Mouse (Mus musculus): ENCODE results near the gene Mcm8. TPM values are rescaled to one million over a fixed set of nuclear protein-coding genes. Genes with fewer than 3 reads are reported as not detected.

Gene Mcm8
- polyA plus RNA-seq (2012; ENCODE audit: insufficient read depth, insufficient read length, missing spikeins): 3.0 and 3.8 TPM in 2 replicates

DNA sequence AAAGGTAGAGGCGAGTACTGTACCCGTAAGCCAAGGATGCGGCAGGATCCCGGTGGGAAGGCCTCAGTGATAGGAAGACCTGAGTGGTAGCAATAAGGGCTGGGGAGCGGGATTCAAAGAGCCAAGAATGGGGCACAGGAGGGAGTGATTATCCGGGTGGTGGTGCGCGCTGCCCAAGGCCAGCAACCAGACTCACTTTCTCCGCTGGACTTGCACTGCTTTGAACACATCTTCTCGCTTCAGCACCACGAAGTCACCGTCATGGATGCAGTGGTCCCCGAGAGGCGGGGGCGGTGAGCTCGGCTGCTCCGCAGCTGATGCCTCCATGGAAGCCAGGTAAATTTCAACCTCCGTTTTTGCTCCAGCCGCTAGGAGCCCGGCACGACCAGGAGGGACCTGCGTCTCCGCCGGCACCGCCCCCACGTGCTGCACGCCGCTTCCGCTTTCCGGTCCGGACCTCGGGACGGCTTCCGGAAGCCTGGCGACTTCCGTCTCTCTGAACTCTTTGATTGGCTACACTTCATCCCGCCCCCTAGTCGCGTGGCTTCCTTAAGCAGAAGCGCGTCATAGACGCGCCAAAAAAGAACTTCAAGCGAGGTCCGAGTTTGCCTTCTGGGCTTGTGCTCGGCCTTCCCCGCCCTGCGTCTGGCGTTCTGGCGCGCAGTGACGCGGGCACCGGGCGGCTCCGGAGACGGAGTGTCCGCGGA is at the start of gene Mcm8, which contains the start of gene Trmt6:
Gene Mcm8, plus strand, starts transcription at position 534 of the 707 bp plus-strand sequence.
Gene Trmt6, minus strand, starts transcription at position 448 of the 707 bp plus-strand sequence.
- Histone ChIP-seq H3K27ac (ENCODE audit: insufficient read depth, low read depth, low read length) (peak within 1 kb of the TSS; percentile 30), H3K4me1 (ENCODE audit: control insufficient read depth, insufficient read depth, low read length) (peaks cover 9% of the 10 kb centered on the region), H3K4me3 (ENCODE audit: insufficient read depth, low read length) (peak within 1 kb of the TSS; percentile 90)
- no peak for TF ChIP-seq POLR2A (IDR thresholded peaks at IDR 0.05; ENCODE audit: borderline replicate concordance, low read depth, low read length)
- TF ChIP-seq CTCF (IDR thresholded peaks at IDR 0.05; ENCODE audit: low read depth, low read length): no peak

GRCm38 (mm10) chr2:132770822-132771221 is 45.1 kb upstream of the Mcm8 start:
- Histone ChIP-seq H3K4me1 (ENCODE audit: control insufficient read depth, insufficient read depth, low read length) (no peaks in the 10 kb centered on the region), H3K4me3 (ENCODE audit: insufficient read depth, low read length) (no peak overlapping the region), H3K27ac (ENCODE audit: insufficient read depth, low read depth, low read length) (no peak overlapping the region)
- TF ChIP-seq POLR2A (IDR thresholded peaks at IDR 0.05; ENCODE audit: borderline replicate concordance, low read depth, low read length): no peak
- no peak for TF ChIP-seq CTCF (IDR thresholded peaks at IDR 0.05; ENCODE audit: low read depth, low read length)

- Histone ChIP-seq H3K27ac (ENCODE audit: insufficient read depth, low read depth, low read length) (no peak within 1 kb of the TSS), H3K4me1 (ENCODE audit: control insufficient read depth, insufficient read depth, low read length) (peaks cover 4% of the 10 kb centered on the region; the same call in 1 of the 2 replicates), H3K4me3 (ENCODE audit: insufficient read depth, low read length) (peak within 1 kb of the TSS; percentile 48)
- no peak for TF ChIP-seq POLR2A (IDR thresholded peaks at IDR 0.05; ENCODE audit: borderline replicate concordance, low read depth, low read length)
- TF ChIP-seq CTCF (IDR thresholded peaks at IDR 0.05; ENCODE audit: low read depth, low read length): no peak
Measured at GRCm38 (mm10) chr2:132780978-132781377, 35.0 kb upstream of the Mcm8 start, which contains the start of gene Chgb. Gene Chgb (plus strand): TSS chr2:132781278.

DNA sequence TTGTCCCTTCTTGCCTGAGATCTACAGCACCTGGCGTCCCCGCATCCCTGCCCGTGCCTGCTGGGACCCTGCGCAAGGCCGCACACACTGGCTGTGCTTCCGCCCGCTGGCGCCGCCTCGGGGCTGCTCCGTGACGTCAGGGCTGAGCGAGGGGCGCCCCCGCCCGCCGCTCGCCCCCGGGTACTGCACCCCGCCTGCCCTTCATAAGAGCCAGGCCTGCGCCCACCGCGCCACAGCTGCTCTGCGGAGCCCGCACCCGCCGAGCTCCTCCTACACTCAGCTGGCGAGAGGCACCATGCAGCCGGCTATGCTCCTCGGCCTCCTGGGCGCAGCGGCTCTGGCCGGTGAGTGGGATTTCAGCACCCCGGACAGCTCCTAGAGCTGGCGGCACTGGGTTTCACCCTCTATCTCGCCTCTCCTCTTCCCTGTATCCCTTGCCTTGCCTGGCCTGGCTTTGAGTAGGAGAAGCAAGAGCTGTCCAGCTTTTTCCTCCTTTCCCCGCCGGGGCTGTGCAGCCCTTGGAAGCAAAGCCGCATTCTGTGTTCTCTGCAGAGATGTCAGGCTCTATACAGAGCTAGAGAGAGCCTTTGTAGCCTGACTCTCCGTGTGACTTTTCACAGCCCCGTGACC is 34.4 kb upstream of the Mcm8 start:
- H3K27ac ChIP-seq (ENCODE audit: insufficient read depth, low read depth, low read length): no peak overlapping the region
- peaks cover 4% of the 10 kb centered on the region; the same call in 1 of the 2 replicates for H3K4me1 ChIP-seq (ENCODE audit: control insufficient read depth, insufficient read depth, low read length)
- H3K4me3 ChIP-seq (ENCODE audit: insufficient read depth, low read length): peak overlapping the region; percentile 48
- TF ChIP-seq CTCF (IDR thresholded peaks at IDR 0.05; ENCODE audit: low read depth, low read length) (no peak), POLR2A (IDR thresholded peaks at IDR 0.05; ENCODE audit: borderline replicate concordance, low read depth, low read length) (no peak)

- no peak for TF ChIP-seq POLR2A (IDR thresholded peaks at IDR 0.05; ENCODE audit: borderline replicate concordance, low read depth, low read length)
- no peak for TF ChIP-seq CTCF (IDR thresholded peaks at IDR 0.05; ENCODE audit: low read depth, low read length)
- no peak overlapping the region for H3K4me3 ChIP-seq (ENCODE audit: insufficient read depth, low read length)
- H3K4me1 ChIP-seq (ENCODE audit: control insufficient read depth, insufficient read depth, low read length): peaks cover 4% of the 10 kb centered on the region; the same call in 1 of the 2 replicates
- H3K27ac ChIP-seq (ENCODE audit: insufficient read depth, low read depth, low read length): no peak overlapping the region
Measured at GRCm38 (mm10) chr2:132784039-132784438, 31.9 kb upstream of the Mcm8 start.

DNA sequence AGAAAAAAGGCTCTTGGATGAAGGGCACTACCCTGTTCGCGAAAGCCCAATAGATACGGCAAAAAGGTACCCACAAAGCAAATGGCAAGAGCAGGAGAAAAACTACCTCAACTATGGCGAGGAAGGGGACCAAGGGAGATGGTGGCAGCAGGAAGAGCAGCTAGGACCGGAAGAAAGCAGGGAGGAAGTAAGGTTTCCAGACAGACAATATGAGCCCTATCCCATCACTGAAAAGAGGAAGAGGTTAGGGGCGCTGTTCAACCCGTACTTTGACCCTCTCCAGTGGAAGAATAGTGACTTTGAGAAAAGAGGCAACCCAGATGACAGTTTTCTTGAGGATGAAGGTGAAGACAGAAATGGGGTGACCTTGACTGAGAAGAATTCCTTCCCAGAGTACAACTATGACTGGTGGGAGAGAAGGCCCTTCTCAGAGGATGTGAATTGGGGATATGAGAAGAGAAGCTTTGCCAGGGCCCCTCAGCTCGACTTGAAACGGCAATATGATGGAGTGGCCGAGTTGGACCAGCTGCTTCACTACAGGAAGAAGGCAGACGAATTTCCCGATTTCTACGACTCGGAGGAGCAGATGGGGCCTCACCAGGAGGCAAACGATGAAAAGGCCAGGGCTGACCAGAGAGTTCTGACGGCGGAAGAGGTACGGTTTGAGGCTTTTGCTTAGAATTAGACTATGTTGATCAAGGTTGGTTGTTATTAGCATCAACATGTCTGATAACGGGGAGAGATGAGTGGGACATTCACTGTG is 22.3 kb upstream of the Mcm8 start:
- H3K4me1 ChIP-seq (ENCODE audit: control insufficient read depth, insufficient read depth, low read length): no peaks in the 10 kb centered on the region
- no peak overlapping the region for H3K4me3 ChIP-seq (ENCODE audit: insufficient read depth, low read length)
- no peak for TF ChIP-seq POLR2A (IDR thresholded peaks at IDR 0.05; ENCODE audit: borderline replicate concordance, low read depth, low read length)
- TF ChIP-seq CTCF (IDR thresholded peaks at IDR 0.05; ENCODE audit: low read depth, low read length): no peak
- H3K27ac ChIP-seq (ENCODE audit: insufficient read depth, low read depth, low read length): no peak overlapping the region

GRCm38 (mm10) chr2:132794204-132794586 is 21.7 kb upstream of the Mcm8 start:
- H3K27ac ChIP-seq (ENCODE audit: insufficient read depth, low read depth, low read length): no peak overlapping the region
- H3K4me1 ChIP-seq (ENCODE audit: control insufficient read depth, insufficient read depth, low read length): no peaks in the 10 kb centered on the region
- no peak for TF ChIP-seq POLR2A (IDR thresholded peaks at IDR 0.05; ENCODE audit: borderline replicate concordance, low read depth, low read length)
- TF ChIP-seq CTCF (IDR thresholded peaks at IDR 0.05; ENCODE audit: low read depth, low read length): no peak
- no peak overlapping the region for H3K4me3 ChIP-seq (ENCODE audit: insufficient read depth, low read length)

DNA sequence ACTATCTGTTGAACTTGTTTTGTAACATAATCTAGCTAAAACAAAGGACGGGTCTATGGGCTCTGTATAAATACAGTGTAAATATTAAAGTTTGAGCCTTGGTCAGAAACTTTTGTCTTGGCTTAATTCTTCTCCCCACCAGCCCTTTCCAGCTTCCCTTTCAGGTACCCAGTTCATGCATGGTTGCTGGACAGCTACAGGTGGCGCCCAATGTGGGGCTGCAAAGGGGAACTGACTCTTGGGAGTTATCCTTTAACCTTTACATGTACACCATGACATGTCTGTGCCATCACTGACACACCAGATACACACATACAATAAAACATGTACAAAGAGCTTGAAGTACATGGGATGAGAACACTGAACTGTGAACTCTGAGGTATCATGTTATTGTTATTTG is 13.0 kb upstream of the Mcm8 start:
- H3K4me3 ChIP-seq (ENCODE audit: insufficient read depth, low read length): no peak overlapping the region
- no peak for TF ChIP-seq POLR2A (IDR thresholded peaks at IDR 0.05; ENCODE audit: borderline replicate concordance, low read depth, low read length)
- no peak overlapping the region for H3K27ac ChIP-seq (ENCODE audit: insufficient read depth, low read depth, low read length)
- no peaks in the 10 kb centered on the region for H3K4me1 ChIP-seq (ENCODE audit: control insufficient read depth, insufficient read depth, low read length)

DNA sequence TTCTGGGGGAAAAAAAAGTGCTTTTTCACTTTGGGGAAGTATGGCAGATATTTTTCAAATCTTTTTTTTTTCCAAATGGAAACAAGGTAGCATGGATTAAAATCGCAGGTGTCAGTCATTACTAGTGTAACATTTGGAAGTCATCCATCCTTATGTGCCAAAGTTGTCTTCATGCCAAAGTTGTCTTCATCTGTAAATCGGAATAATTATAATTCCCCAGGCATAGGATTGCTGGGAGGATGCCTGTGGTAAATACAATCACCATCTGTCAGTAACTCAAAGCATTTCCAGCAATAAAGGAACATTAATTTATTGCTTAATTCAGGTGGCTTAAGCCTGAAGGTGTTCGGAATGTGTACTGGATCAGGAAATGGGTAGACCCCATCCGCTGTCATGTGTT is 25.1 kb downstream of the Mcm8 start:
- no peak overlapping the region for H3K27ac ChIP-seq (ENCODE audit: insufficient read depth, low read depth, low read length)
- H3K4me3 ChIP-seq (ENCODE audit: insufficient read depth, low read length): no peak overlapping the region
- H3K4me1 ChIP-seq (ENCODE audit: control insufficient read depth, insufficient read depth, low read length): peaks cover 5% of the 10 kb centered on the region
- TF ChIP-seq POLR2A (IDR thresholded peaks at IDR 0.05; ENCODE audit: borderline replicate concordance, low read depth, low read length) (no peak), CTCF (IDR thresholded peaks at IDR 0.05; ENCODE audit: low read depth, low read length) (no peak)
